Mouse (Mus musculus) skeletal muscle tissue, adult 2 months (tissue): ENCODE results near the gene Tnnc1.

ENCODE experiments used
- DNase-seq: peaks from one replicate; pipeline ENCODE4 v3.0.0-alpha.2; 2012; ENCODE audit warnings: low read depth, low spot score

Gene Tnnc1

GRCm38 (mm10) chr14:31251626-31252025 is 43.5 kb downstream of the Tnnc1 start:
- DNase-seq, result no peak

- DNase-seq, result no peak
Observed at GRCm38 (mm10) chr14:31252091-31252490, 44.0 kb downstream of the Tnnc1 start.

- no peak for DNase-seq
Observed at GRCm38 (mm10) chr14:31258476-31259050, 50.5 kb downstream of the Tnnc1 start.

DNA sequence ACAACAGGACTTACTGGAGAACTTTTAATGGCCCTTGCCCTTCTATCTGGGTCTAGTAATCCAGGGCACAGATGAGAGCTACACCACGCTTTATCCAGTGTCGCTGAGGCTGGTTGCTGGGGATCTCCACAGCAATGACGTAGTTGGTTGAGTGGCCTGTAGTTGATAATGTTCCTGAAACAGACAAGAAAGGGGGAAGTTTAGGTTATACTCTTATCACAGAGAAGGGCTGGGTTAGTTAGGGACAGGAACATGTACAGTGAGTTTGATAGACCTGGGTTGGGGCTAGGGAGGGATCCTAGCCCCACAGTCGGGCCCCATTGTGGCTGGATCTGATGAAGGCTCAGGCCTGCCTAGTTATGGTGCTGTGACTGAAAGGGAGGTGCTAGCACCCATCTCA is 52.3 kb downstream of the Tnnc1 start:
- DNase-seq, result no peak

- no peak for DNase-seq
Observed at GRCm38 (mm10) chr14:31260932-31261331, 52.8 kb downstream of the Tnnc1 start.
